Mouse (Mus musculus) adrenal gland, postnatal 36 days (tissue): ENCODE measurements around the gene Serpine1. TPM values are rescaled to one million over a fixed set of nuclear protein-coding genes. Genes with fewer than 3 reads are reported as not detected.
A peak's percentile ranks its signal among the peaks of the same experiment; 100 is the strongest.

Experiments
- DNase-seq, 2 experiments: peaks; one replicate each; pipeline ENCODE4 v3.0.0; 2021; ENCODE audit warnings: mixed read lengths in 1 of 2
- total RNA-seq, 2 experiments: library from RNA; stranded (reverse); gene quantifications; 2 replicates each; pipeline ENCODE4 v1.2.3; 2021

The Serpine1 gene
- total RNA-seq, 2 experiments from 2014 or later = 3.5 to 11.2 TPM

DNA sequence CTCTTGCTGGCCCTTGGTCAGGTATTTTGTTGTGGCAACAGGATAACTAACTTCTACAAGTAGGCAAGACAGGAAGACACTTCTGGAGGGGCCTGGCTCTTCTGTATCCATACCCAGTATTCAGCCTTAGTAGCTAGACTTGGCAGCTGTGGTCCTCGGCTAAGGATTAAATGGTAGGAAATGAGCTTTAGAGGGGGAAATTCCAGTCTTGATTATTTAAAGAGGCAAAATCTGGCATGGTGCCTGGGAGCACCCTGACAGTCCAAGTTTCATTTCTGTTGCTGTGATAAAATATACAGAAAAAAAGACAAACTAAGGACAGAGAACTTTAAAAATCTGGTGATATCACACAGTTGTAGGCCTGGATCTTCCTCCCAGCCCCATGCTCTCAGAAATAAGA, 24.0 kb upstream of the Serpine1 start:
- peak; percentile 36 to 61 for DNase-seq

DNA sequence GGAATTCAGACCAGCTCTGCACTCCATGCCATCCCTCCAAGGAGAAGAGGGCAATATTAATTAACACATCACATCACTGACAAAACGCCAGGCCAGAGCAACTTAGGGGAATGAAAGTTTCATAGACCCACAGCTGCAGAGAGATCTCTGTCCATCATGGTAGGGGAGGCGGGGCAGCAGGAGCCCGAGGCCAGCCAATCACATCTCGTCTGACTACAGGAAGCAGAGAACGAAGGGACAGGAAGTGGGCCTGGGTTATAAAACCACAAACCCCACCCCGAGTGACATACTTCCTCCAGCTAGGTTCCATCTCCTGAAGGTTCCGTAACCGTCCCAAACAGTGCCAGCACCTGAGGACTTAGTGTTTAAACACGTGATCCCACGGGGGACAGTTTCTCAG, 23.1 kb upstream of the Serpine1 start:
- no peak for DNase-seq

DNA sequence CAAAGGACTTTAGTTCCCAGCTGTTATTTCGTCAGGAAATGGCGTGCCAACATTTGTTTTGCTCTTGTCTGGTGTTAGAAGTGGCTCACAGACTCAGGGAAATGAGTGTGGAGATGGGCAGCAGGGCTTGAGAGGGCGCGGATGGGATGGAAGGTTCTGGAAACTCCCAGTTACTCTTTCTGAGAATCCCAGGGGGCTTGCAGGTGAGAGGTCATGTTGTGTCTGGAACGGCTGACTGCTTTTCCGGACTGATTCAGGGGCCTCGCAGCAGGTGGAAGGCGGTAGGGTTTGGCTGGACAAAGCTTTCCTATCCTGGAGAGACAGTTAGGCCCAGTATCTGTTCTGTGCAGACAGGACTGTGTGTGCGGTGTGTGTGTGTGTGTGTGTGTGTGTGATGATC, 21.7 kb upstream of the Serpine1 start:
- no peak for DNase-seq

DNA sequence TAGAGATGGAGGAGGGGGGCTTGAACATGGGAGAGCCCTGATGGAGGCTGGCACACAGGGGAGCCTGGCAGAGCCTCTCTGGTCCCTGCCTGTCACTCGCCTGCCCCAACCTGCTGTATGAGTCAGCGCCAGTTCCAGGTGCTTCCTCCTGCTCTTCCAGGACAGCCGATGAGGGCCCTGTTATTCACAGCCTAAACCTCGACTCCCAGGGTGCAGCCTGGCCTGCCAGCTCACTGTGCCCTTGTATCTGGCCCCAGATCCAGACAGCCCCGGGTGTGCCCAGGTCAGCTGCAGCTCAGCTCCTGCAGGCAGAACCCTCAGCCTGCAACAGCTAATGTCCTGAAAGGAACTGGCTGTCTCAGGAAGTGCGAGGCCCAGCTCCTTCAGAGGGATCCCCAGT, 19.5 kb upstream of the Serpine1 start:
- no peak for DNase-seq

DNA sequence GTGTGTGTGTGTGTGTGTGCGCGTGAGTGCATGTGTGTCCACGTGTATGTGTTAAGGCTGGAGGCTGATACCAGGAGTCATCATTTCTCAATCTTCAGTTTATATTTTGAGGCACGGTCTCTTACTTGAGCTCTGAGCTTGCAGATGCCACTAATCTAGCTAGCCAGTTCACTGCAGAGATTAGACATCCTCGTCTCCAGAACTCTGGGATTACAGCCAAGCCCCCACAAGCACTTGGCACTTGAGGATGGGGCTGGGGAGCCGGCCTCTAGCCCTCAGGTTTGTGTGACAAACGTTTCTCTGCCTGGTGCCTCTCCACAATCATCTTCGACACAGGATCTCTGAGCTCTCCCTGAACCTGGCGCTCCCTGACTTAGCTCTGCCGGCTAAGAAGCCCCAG, 18.8 kb upstream of the Serpine1 start:
- no peak for DNase-seq

DNA sequence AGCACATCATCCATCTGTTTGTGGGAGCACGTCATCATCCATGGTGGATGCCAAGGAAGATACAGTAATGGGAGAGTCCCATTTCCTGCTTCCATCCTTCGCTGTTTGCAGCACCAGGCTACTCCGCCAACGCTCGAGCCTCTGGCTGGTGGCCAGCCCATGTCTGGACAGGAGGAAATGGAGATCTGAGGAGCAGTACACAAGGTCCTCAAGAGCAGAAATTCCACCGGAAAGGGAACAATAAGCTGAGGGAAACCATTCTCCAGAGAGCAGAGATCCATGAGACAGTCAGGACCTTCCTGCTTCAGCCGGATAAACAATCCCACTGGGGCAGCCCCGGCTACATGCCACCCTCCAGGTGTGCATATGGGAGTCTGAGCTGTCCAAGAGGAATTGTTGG, 15.3 kb upstream of the Serpine1 start:
- DNase-seq = peak; percentile 68 to 78

DNA sequence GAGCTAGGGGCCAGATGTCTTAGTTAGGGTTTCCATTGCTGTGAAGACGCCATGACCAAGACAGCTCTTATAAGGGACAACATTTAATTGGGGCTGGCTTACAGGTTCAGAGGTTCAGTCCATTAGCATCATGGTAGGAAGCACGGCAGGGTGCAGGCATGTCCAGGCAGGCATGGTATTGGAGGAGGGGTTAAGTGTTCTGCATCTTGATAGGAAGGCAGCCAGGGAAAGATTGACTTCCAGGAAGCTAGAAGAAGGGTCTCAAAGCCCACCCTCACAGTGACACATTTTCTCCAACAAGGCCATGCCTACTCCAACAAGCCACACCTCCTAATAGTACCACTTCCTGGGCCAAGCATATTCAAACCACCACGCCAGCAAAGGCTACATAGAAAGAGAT, 13.7 kb upstream of the Serpine1 start:
- no peak for DNase-seq

DNA sequence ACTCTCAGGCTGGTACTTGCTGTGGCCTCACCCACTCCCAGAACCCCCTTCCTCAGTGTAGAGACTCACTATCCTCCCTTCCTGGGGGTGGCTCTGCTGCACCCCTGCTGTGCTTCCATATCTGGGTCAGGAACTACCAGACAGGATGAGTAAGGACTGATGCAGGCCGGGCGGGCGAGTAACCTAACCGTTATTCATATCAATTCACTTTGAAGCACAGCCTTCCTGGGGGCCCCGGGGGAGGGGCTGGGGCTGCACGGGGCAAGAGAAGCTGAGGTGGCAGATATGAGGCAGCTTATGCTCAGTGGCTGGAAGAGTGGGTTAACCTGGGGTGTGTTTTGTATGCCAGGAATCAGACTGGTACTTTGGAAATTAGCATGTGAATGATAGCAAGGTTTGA, 13.0 kb upstream of the Serpine1 start:
- no peak for DNase-seq

DNA sequence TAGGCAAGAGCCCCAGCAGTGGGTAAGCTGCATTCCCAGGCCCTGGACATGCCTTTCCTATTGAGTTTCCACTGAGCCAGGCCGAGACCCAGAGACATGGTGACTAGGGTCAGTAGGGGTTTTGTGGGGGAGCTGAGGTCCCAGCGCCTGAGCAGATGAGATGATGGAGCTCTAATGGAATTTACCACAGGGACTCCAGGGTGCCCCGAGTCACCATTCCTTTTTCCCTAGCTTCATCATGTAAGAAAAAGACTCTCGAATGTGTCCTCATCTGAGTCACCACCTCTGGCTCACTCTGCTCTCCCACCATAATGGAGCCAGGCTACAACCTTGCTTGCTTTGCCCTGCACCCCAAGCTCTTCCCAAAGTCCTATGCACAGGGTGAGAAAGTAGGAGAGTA, 11.0 kb upstream of the Serpine1 start:
- DNase-seq = no peak

DNA sequence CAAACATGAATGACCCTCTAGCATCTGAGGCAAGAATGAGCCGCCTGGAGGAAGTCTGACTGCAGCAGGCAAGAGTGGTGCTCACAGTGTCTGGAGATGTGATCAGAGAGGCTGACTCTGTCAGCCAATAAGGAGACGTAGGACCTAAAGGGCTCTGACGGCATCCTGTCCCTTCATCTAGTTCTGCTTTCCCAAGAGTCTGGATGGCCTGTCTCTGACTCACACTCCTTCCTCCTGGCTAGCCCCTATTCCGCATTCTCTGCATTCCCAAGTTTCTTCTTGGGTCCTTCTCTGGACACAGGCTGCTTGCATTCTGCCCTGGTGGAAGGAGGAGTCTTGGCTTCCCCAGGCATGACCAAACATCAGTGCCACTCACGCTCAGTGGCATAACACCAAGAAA, 7.8 kb upstream of the Serpine1 start:
- DNase-seq = peak in 1 of 2 experiments; percentile 21

DNA sequence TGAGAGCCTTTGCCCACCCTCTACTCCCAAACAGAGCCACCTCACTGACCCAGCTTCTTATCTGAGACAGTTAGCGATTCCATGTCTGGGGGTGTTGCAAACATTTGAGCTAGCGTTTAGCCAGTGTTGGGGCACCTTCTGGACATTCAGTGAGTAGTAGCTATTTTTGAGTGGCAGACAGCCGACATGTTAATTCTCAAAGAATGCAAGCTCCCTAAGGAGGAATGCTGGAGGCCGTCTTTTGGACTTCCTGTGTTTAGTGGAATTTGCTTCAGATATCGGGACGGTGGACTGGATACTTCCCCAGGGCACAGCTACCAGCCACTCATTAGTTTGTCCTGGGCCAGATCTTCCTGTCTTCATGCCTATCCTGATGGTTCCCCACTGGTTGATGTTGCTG, 6.5 kb upstream of the Serpine1 start:
- no peak for DNase-seq

DNA sequence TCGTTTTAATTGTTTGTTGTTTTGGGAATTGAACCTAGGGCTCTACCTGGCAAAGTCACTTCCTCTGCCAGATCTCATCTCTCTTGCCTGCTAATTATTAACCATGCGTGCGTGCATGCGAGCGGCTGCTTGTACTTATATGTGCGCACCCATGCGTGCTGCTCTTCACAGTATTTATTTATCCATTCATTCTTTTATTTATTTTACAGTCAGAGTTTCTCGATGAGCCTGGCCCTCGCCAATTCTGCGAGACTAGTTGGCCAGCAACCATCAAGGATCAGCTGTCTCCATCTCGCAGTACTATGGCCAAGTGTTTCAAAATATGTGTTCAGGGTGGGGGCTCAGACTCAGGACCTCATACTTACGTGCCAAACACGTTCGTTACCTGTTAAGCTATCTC, 6.0 kb upstream of the Serpine1 start:
- DNase-seq = no peak

DNA sequence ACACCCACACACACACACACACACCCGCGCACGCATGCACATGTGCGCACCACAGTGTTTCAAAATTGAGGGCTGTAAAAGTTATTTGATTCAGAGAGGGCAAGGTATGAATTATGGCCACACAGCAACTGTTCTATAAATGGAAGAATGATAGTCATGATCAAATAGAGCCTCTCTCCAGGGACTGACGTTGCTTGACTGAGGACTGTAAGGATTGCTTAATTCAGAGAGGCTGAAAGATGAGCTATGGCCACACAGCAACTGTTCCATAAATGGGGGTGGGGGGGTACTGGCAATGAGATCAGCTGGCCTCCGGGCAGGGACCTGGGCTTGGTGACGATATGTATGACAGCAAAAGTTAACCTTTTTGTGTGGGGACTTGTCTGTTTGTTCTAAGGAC, 5.1 kb upstream of the Serpine1 start:
- no peak for DNase-seq

DNA sequence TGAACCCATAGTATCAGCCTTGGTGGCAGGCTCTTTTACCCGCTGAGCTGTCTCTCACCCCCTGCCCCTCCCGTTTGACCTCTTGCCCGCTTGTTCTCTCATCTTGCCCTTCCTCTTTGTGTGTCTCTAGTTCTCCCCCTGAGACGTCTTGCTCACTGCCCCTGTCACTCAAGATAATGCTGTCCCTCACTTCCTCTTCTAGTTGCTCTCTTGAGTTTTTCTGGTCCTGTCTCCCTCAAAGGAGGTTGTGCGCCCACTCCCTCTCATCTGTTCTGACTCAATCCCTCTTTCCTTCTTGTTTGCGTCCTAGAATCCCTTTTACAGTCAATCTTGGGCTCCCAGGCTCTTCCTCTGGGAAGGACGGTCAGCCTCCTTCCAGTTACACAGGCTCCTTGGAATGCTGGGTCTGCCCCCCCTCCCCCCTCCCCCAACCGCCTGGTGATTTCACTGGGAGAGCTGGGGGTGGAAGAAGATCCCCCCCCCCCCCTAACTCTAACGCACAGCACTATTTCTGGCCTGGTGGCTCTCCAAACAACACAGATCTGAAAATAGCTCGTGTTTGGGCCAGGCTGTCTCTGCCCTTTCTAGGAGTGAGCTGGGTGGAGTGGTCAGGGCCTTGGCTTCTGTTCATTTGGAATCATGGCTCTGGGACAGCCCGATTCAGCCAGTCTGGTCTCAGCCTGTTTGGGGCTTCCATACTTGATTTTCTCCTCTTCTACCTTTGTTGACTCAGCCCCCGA, 4.3 kb upstream of the Serpine1 start:
- DNase-seq = peak in 1 of 2 experiments; percentile 32

DNA sequence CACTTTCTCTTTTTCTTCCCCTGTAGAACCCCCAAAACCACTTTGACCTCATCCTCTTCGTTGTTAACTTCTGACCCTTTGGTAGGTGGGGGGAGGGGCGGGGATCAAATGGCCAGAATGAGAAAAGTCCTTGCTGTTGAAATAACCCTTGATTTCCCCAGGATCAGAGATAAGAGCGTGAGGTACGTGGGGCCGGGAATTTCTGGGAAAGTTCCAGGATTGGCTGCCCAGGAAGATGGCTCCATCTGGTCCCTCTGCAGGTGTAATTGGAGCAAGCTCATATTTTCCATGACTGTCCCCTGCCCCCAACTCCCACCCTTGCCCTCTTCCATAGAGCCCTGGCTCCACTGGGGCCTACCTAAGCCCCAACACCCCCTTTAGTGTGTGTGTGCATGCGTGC, 3.7 kb upstream of the Serpine1 start:
- DNase-seq = no peak

DNA sequence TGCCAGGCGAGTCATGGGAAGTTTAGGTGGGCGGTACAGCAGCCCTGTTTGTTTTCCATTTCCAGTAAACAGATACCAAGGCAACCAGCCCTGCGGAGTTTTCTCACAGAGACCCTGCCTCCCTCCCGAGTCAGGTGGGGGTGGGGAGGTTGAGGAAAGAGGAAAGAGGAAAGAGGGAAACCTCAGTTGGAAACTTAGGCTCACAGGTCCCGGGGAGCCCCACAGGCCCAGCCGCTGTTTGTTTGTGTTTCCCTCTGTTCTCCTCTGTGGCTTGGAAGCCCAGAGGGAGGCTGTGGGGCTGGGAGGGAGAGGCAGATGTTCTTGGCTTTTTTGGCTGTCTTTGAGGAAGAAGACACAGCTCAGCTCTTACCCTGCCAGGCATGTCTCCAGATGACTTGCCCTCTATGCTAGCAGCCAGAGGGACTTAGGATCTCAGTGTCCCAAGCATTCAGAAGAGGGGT, 2.2 kb upstream of the Serpine1 start:
- DNase-seq = no peak

DNA sequence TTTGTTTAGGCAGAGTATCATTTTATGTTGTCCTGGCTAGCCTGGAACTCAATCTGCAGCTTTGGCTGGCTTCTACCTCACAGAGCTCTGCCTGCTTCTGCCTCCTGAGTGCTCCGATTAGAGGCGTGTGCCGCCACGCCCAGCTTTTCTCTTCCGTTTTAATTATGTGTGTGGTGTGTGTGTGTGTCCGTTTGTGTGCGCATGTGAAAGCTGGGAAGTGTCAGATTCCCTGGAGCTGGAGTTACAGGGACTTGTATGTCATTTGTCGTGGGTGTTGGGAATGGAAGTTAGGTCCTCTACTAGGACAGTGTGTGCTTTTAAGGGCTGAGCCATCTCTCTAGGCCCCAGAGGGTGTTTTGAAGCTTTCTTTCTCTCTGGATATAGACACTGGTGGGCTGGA, 1.1 kb upstream of the Serpine1 start:
- no peak for DNase-seq

DNA sequence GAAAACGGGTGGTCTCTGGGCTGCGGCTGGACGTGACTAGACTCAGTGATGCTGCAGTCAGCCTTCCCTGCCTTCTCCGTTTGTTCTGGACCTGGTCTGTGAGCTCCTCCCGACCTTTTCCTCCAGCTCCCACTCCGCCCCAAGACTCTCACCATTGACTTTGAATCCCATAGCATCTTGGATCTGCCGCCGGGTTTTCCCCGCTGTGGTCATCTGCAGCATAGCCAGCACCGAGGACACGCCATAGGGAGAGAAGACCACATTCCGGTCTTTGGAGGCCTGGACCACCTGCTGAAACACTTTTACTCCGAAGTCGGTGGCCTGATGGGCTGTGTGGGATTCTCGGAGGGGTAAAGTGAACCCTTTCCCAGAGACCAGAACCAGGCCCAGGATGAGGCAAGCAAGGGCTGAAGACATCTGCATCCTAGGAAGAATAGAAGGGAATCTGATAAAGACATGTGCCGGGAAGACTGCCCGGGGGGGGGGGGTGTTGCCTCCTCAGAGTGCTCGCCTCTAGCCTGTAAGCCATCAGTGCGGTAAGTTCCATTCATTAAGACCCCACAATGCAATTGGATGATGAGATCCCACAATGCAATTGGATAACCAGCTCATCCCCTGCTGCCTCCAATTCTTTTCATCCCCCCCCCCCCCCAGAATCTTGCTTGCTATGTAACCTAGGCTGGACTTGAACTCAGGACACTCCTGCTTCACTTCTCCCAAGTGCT, 1.0 kb downstream of the Serpine1 start:
- DNase-seq = no peak

DNA sequence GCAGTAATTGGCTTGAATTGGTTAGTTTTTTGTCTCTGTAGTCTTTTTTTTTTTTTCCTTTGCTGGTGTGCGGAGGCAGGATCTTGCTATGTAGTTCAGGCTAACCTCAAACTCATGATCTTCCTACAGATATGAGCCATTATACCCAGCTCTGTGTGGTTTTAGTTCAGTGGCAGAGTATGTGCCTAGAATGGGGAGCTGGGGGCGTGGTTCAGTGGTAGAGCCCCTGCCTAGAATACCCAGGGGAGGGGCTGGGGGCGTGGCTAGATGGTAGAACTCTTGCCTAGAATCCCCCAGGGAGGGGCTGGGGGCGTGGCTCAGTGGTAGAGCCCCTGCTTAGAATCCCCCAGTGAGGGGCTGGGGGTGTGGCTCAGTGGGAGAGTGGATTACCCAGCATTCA, 3.4 kb downstream of the Serpine1 start:
- no peak for DNase-seq

DNA sequence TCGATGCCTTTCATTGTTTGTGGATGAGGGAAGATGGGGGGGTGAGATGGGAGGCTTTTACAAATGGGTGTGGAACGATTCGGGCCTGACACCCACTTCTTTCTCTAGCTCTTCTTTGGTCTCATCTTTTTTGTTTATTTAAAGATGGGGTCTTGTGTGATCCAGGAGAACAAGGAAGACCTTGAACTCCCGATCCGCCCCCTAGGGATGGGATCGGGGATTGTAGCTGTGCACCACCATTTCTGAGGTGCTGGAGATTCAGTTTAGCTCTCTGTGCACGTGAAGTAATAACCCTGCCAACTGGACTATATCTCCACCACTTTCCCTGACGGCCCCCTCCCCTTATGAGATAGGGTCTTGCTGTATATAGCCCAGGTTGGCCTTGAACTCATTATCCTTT, 6.1 kb downstream of the Serpine1 start:
- no peak for DNase-seq

DNA sequence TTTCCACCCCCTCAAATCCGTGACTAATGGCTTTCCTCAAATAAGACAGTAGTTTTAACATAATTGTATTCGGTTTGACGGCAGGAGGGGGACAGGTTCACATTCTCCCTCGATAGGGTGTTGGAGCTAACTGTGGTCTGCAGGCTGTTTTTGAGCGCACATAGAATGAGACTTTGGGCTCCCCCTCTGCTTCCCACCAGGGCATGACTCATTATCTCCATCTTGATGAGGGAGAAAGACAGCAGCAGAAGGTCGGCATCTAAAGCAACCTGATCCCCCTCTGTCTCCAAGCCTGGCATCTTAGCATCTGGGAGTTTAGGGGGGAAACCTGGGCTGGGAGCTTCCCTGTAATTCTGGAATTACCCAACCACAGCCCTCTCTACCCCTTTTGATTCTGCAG, 6.6 kb downstream of the Serpine1 start:
- no peak for DNase-seq

DNA sequence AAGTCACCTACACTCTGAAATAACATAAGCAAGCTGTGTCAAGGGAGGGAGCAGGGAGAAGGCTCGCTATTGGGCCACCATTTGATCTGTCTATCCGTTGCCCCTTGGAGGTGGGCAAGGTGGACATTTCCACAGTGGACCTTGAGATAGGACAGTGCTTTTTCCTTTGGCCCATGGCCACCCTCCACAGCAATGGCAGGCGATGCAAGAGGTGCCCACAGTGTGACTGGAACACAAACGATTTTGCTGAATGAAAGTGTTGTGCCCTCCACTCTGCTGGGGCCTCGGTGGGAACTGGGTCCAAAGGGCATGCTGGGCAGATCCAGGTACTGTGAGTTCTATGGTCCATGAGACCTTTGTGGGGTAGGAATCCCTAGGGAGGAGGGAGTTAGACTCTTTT, 9.5 kb downstream of the Serpine1 start:
- DNase-seq = no peak

DNA sequence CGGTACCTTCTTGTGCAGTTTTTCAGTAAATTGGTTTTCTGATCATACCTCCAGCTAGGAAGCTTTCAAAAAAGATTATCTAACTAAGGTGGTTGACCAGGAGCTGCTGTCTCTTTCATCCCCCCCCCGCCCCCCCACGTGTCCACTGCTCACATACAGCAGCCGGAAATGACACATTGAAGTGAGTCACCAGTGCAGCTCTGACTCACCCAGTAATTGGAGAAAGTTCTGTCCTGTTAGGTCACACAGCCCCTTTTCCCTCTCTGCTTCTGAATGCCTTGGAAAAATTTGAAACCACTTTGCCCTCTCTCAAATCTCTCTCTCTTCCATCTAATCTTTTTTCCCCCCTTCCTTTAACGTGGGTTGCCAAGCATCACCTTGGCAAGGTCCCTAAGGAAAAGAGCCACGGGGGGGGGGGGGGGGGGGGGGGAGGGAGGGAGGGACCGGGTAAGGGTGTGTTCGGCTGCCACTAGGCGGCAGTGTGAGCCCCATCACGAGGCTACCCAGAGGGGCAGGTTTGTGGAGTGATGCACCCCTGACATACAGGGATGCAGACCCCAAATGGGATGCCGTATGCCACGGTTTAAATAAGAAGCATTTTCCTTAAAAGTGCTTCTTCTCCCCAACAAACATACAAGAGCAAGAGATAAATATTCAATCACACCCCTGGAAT, 10.1 kb downstream of the Serpine1 start:
- DNase-seq = peak; percentile 76 to 80
